Mouse (Mus musculus) leukemia stem cell, adult 10-12 weeks (primary cell): ENCODE measurements around the gene Olfr1148. TPM values are rescaled to one million over a fixed set of nuclear protein-coding genes. Genes with fewer than 3 reads are reported as not detected.

Source experiments
- polyA plus RNA-seq: library from polyadenylated mRNA; stranded (reverse); fragments of >175 nt; gene quantifications from 2 replicates; pipeline ENCODE4 v1.2.3, GENCODE M21; 2012; ENCODE audit warnings: low replicate concordance

Gene Olfr1148
- not detected in 2 replicates for polyA plus RNA-seq

DNA sequence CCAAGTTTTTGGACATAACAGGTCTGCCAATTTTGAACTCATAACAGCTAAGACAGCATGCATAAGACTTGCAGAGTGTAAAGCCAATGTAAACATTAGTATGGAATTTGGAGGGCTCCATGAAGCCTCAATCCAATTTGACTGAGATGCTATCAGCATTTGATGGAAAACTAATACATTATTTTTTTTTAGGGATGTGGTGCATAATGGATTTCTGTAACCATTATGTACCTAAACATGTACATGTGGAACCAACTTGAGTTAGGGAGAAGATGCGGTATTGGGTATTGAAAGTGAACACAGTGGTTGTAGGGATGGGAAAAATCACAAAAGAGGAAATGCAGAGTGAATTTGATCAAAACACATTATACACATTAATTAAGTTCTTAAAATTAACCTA is at the start of gene Olfr1148:
Gene Olfr1148, plus strand, starts transcription at position 301 of the 400 bp plus-strand sequence.

DNA sequence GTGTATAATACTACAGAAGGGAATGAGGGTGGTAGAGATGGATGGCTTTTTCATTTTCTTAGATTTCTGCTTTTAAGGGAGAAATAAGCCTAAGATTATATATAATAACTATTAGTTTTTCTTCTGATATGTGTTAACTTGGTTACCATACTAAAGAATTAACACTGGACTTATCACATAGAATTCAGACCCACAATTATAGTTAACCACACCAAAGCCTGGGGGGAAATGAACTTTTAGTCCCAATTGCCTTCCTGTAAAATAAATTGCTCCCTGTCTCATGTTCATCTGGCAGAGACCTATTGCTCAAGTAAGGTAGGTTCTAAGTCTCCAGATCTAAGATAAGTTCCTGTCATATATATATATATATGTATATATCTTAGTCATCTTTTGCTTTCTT is 30.0 kb upstream of the Olfr1148 start, which contains the start of gene Olfr1143:
Gene Olfr1143, plus strand, starts transcription at position 301 of the 400 bp plus-strand sequence.

GRCm38 (mm10) chr2:87809522-87809921 is 20.8 kb upstream of the Olfr1148 start, which contains the start of gene Olfr1145:
Gene Olfr1145, plus strand, starts transcription at chr2:87809822.

GRCm38 (mm10) chr2:87843693-87844092 is 13.4 kb downstream of the Olfr1148 start, which contains the start of gene Olfr1150-ps1:
Gene Olfr1150-ps1, plus strand, starts transcription at chr2:87843993.

GRCm38 (mm10) chr2:87855562-87855961 is 25.2 kb downstream of the Olfr1148 start, which contains the start of gene Olfr1151:
Gene Olfr1151, plus strand, starts transcription at chr2:87855862.

GRCm38 (mm10) chr2:87866192-87866591 is 35.9 kb downstream of the Olfr1148 start, which contains the start of gene Olfr1152:
Gene Olfr1152, plus strand, starts transcription at chr2:87866492.

Other genes starting within 250 kb of the Olfr1148 start
- gene Olfr1130, start 224.3 kb upstream of the Olfr1148 start, polyA plus RNA-seq, result 0.07 TPM in 1 of 2 replicates, not detected in the other
- not detected in 2 replicates for gene Olfr1131, start 203.4 kb upstream of the Olfr1148 start, polyA plus RNA-seq
- gene Olfr1132, start 193.0 kb upstream of the Olfr1148 start, polyA plus RNA-seq, result not detected in 2 replicates
- gene Olfr1133, start 183.2 kb upstream of the Olfr1148 start, polyA plus RNA-seq, result not detected in 2 replicates
- not detected in 2 replicates for gene Olfr1134, start 172.1 kb upstream of the Olfr1148 start, polyA plus RNA-seq
- gene Olfr1135, start 156.9 kb upstream of the Olfr1148 start, polyA plus RNA-seq, result not detected in 2 replicates
- gene Olfr1136, start 136.6 kb upstream of the Olfr1148 start, polyA plus RNA-seq, result not detected in 2 replicates
- not detected in 2 replicates for gene Olfr1137, start 117.4 kb upstream of the Olfr1148 start, polyA plus RNA-seq
- not detected in 2 replicates for gene Olfr1138, start 90.6 kb upstream of the Olfr1148 start, polyA plus RNA-seq
- not detected in 2 replicates for gene Olfr1140, start 86.8 kb upstream of the Olfr1148 start, polyA plus RNA-seq
- gene Olfr1141, start 76.5 kb upstream of the Olfr1148 start, polyA plus RNA-seq, result not detected in 2 replicates
- not detected in 2 replicates for gene Olfr152, start 51.0 kb upstream of the Olfr1148 start, polyA plus RNA-seq
- not detected in 2 replicates for gene Olfr1143, start 29.9 kb upstream of the Olfr1148 start, polyA plus RNA-seq
- not detected in 2 replicates for gene Olfr1145, start 20.7 kb upstream of the Olfr1148 start, polyA plus RNA-seq
- gene Olfr1150-ps1, start 13.5 kb downstream of the Olfr1148 start, polyA plus RNA-seq, result not detected in 2 replicates
- not detected in 2 replicates for gene Olfr1151, start 25.3 kb downstream of the Olfr1148 start, polyA plus RNA-seq
- not detected in 2 replicates for gene Olfr1152, start 36.0 kb downstream of the Olfr1148 start, polyA plus RNA-seq
- not detected in 2 replicates for gene Olfr1153, start 64.4 kb downstream of the Olfr1148 start, polyA plus RNA-seq
- gene Olfr1154, start 74.6 kb downstream of the Olfr1148 start, polyA plus RNA-seq, result not detected in 2 replicates
- gene Olfr1155, start 114.6 kb downstream of the Olfr1148 start, polyA plus RNA-seq, result not detected in 2 replicates
- not detected in 2 replicates for gene Olfr1156, start 122.6 kb downstream of the Olfr1148 start, polyA plus RNA-seq
- gene Olfr1157, start 137.8 kb downstream of the Olfr1148 start, polyA plus RNA-seq, result not detected in 2 replicates
- not detected in 2 replicates for gene Olfr74, start 144.1 kb downstream of the Olfr1148 start, polyA plus RNA-seq
- not detected in 2 replicates for gene Olfr1158, start 159.6 kb downstream of the Olfr1148 start, polyA plus RNA-seq
- gene Olfr1160, start 177.7 kb downstream of the Olfr1148 start, polyA plus RNA-seq, result not detected in 2 replicates
- gene Olfr1161, start 192.2 kb downstream of the Olfr1148 start, polyA plus RNA-seq, result not detected in 2 replicates
- not detected in 2 replicates for gene Olfr73, start 207.2 kb downstream of the Olfr1148 start, polyA plus RNA-seq
- gene Olfr1162, start 220.6 kb downstream of the Olfr1148 start, polyA plus RNA-seq, result not detected in 2 replicates
- gene Olfr1163, start 241.3 kb downstream of the Olfr1148 start, polyA plus RNA-seq, result not detected in 2 replicates